Mouse (Mus musculus) erythroblast, adult 5-6 weeks (primary cell): ENCODE data around the gene Cyp2d10. TPM values are rescaled to one million over a fixed set of nuclear protein-coding genes. Genes with fewer than 3 reads are reported as not detected.
"Not testable (repeated sequence)": the region's sequence is repeated elsewhere in the genome, so short reads cannot be mapped to it uniquely, and the experiment has no call there.

Experiments used
- ATAC-seq: replicated peaks from 2 replicates; pipeline ENCODE4 v1.8.0; 2016; ENCODE audit warnings: moderate number of reproducible peaks, mild to moderate bottlenecking, moderate TSS enrichment, inconsistent platforms; ENCODE audit not compliant: poor library complexity, low FRiP score, severe bottlenecking
- total RNA-seq, 2 experiments: library from RNA; stranded (forward) in 1 of 2; stranded (reverse) in 1 of 2; fragments of 150-400 nt in 1 of 2; fragments of 200-764, 138-1000 nt in 1 of 2; gene quantifications; 2 replicates each; pipeline versions ENCODE4 v1.2.3 to v1.2.4; 2015 to 2017; ENCODE audit warnings: low replicate concordance in 2 of 2

The Cyp2d10 gene
- total RNA-seq, 2 experiments from 2014 or later = not detected

GRCm38 (mm10) chr15:82402741-82403140 is 4.3 kb downstream of the Cyp2d10 start:
- no peak for ATAC-seq

GRCm38 (mm10) chr15:82402106-82402505 is 4.9 kb downstream of the Cyp2d10 start:
- ATAC-seq = no peak

- no peak for ATAC-seq
These were observed 5.5 kb downstream of the Cyp2d10 start for GRCm38 (mm10) chr15:82401516-82401915.

GRCm38 (mm10) chr15:82395955-82396354 is 11.0 kb downstream of the Cyp2d10 start:
- not testable (repeated sequence) for ATAC-seq

- not testable (repeated sequence) for ATAC-seq
These were observed 13.1 kb downstream of the Cyp2d10 start, which contains the start of gene Cyp2d11 for GRCm38 (mm10) chr15:82393922-82394321. Cyp2d11 (minus strand) TSS chr15:82394022.

- not testable (repeated sequence) for ATAC-seq
These were observed 17.1 kb downstream of the Cyp2d10 start for GRCm38 (mm10) chr15:82389916-82390315.

- ATAC-seq = no peak
These were observed 21.3 kb downstream of the Cyp2d10 start for GRCm38 (mm10) chr15:82385729-82386128.

- ATAC-seq = no peak
These were observed 24.6 kb downstream of the Cyp2d10 start for GRCm38 (mm10) chr15:82382441-82382840.

- ATAC-seq = no peak
These were observed 26.3 kb downstream of the Cyp2d10 start for GRCm38 (mm10) chr15:82380714-82381062.

GRCm38 (mm10) chr15:82379871-82380713 is 26.9 kb downstream of the Cyp2d10 start, which contains the start of gene Cyp2d22:
Cyp2d22 (minus strand) TSS chr15:82380260.
- ATAC-seq = no peak

- no peak for ATAC-seq
These were observed 27.5 kb downstream of the Cyp2d10 start for GRCm38 (mm10) chr15:82379511-82379870.

GRCm38 (mm10) chr15:82378261-82379180 is 28.5 kb downstream of the Cyp2d10 start:
- ATAC-seq = no peak

GRCm38 (mm10) chr15:82377701-82378100 is 29.3 kb downstream of the Cyp2d10 start:
- no peak for ATAC-seq

GRCm38 (mm10) chr15:82376393-82377138 is 30.4 kb downstream of the Cyp2d10 start:
- no peak for ATAC-seq

GRCm38 (mm10) chr15:82375855-82376254 is 31.1 kb downstream of the Cyp2d10 start:
- no peak for ATAC-seq

- ATAC-seq = no peak
These were observed 32.6 kb downstream of the Cyp2d10 start for GRCm38 (mm10) chr15:82374437-82374836.

- no peak for ATAC-seq
These were observed 34.0 kb downstream of the Cyp2d10 start for GRCm38 (mm10) chr15:82372991-82373390.

- no peak for ATAC-seq
These were observed 34.5 kb downstream of the Cyp2d10 start for GRCm38 (mm10) chr15:82372446-82372845.

- ATAC-seq = no peak
These were observed 38.1 kb downstream of the Cyp2d10 start for GRCm38 (mm10) chr15:82368851-82369250.

GRCm38 (mm10) chr15:82368146-82368545 is 38.8 kb downstream of the Cyp2d10 start:
- ATAC-seq = no peak
